Mouse (Mus musculus): Measurements from ENCODE around the gene Hid1.

Hid1 gene

GRCm38 (mm10) chr11:115367395-115367944 is at the start of gene Hid1:
Hid1 (minus strand) TSS chr11:115367756.
- 1% methylated on average over 39 of the region's 39 CpGs for WGBS

- WGBS: 48% methylated on average over 7 of the region's 7 CpGs
Measured at GRCm38 (mm10) chr11:115409556-115409955, 42.0 kb upstream of the Hid1 start.

- 74% methylated on average over 6 of the region's 6 CpGs for WGBS
Measured at GRCm38 (mm10) chr11:115408266-115408920, 40.8 kb upstream of the Hid1 start.

GRCm38 (mm10) chr11:115406858-115407401 is 39.4 kb upstream of the Hid1 start:
- WGBS: 74% methylated on average over 17 of the region's 17 CpGs

GRCm38 (mm10) chr11:115405723-115406122 is 38.2 kb upstream of the Hid1 start:
- WGBS: 96% methylated on average over 6 of the region's 6 CpGs

- WGBS: 4% methylated on average over 46 of the region's 50 CpGs
Measured at GRCm38 (mm10) chr11:115403338-115404124, 36.0 kb upstream of the Hid1 start, which contains the start of gene Mrpl58. Mrpl58 (plus strand) TSS chr11:115403752.

- WGBS: 21% methylated on average over 11 of the region's 11 CpGs
Measured at GRCm38 (mm10) chr11:115400630-115401391, 33.3 kb upstream of the Hid1 start.

- WGBS: 53% methylated on average over 3 of the region's 3 CpGs
Measured at GRCm38 (mm10) chr11:115400126-115400525, 32.6 kb upstream of the Hid1 start.

- 56% methylated on average over 7 of the region's 7 CpGs for WGBS
Measured at GRCm38 (mm10) chr11:115398085-115398484, 30.5 kb upstream of the Hid1 start.

GRCm38 (mm10) chr11:115393721-115394325 is 26.3 kb upstream of the Hid1 start:
- WGBS: 76% methylated on average over 34 of the region's 34 CpGs

- WGBS: 87% methylated on average over 7 of the region's 7 CpGs
Measured at GRCm38 (mm10) chr11:115391358-115391757, 23.8 kb upstream of the Hid1 start.

- 87% methylated on average over 3 of the region's 3 CpGs for WGBS
Measured at GRCm38 (mm10) chr11:115386859-115387258, 19.3 kb upstream of the Hid1 start.

GRCm38 (mm10) chr11:115384587-115384986 is 17.0 kb upstream of the Hid1 start:
- 71% methylated on average over 5 of the region's 5 CpGs for WGBS

GRCm38 (mm10) chr11:115383701-115384474 is 16.3 kb upstream of the Hid1 start:
- WGBS: 37% methylated on average over 16 of the region's 16 CpGs

GRCm38 (mm10) chr11:115382891-115383290 is 15.3 kb upstream of the Hid1 start:
- WGBS: 11% methylated on average over 5 of the region's 5 CpGs

GRCm38 (mm10) chr11:115381743-115382539 is 14.4 kb upstream of the Hid1 start, which contains the start of gene Cdr2l:
Cdr2l (plus strand) TSS chr11:115381916.
- under 1% methylated on average over 75 of the region's 76 CpGs for WGBS

GRCm38 (mm10) chr11:115381276-115381675 is 13.7 kb upstream of the Hid1 start:
- 40% methylated on average over 9 of the region's 9 CpGs for WGBS

GRCm38 (mm10) chr11:115377854-115378253 is 10.3 kb upstream of the Hid1 start:
- WGBS: 80% methylated on average over 7 of the region's 7 CpGs

GRCm38 (mm10) chr11:115377254-115377653 is 9.7 kb upstream of the Hid1 start:
- WGBS: 92% methylated on average over 4 of the region's 4 CpGs

- WGBS: 82% methylated on average over 7 of the region's 7 CpGs
Measured at GRCm38 (mm10) chr11:115376722-115377121, 9.2 kb upstream of the Hid1 start.

Measured in cerebral cortex, adult 2 months (tissue).